Mouse (Mus musculus): ENCODE measurements around the gene Poldip2.
A peak's percentile ranks its signal among the peaks of the same experiment; 100 is the strongest.

Poldip2 gene

DNA sequence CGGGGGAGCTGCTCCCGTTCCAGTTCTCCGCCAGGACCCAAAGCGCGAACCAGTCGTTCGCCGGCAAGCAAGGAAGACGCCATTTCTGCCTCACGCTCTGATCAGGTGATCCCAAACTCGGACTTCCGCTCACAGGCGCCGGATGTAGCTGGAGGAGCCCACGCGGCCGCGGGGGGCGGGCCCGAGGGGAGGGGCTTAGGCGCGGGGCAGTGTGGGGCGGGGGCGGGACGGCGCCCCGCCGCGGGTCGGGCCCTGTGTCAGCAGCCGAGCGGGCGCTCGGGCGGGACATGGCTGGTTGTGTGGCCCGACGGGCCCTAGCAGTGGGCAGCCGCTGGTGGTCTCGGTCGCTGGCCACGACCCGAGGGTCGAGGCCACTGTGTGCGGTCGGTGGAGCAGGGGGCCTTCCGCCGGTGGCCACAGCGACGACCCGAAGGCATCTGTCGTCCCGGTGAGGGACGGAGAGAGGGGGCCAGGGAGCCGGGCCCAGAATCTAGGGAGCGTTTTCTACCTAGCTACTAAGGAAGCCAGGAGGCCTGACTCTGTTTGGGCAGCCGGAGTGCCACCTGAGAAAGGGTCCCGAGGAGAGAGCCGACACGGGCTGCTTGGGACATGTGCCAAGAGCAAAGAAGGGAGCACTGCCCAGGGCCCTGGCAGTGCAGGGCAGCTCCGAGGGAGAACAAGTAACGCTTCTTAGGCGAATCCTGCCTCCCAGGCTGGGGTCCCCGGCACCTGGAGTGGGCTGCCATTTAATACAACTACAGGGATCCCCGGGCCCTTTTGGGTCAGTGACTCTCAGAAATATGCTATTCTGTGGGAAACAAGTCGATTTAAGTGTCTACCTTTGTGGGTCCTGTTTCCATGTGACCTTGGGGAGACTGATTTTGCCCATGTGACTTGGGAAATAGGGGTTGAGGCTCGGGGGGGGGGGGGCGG lies at the start of gene Poldip2, which contains the start of gene Tmem199:
Poldip2 (plus strand) TSS at position 169 of the 933 bp plus-strand sequence.
Tmem199 (minus strand) TSS at position 148 of the 933 bp plus-strand sequence.
- DNase-seq: peak; percentile 94

DNA sequence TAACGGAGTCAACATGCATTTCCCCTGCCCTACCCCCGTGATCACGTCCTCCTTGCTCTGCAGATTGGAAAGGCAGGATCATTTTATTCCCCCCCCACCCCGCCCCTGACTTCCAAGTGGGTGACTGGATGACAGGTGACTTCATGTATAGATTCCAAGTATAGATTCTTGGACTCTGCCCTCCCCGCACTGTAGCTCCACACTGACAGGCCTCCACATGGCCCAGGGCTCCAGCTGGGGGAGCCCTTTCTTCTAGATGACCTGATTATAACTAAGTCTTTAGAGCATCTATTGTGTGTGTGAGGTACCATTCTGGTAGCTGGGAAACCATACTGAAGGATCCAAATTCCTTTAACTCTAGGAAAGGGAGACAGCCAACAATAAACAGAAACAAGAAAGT lies 49.3 kb upstream of the Poldip2 start:
- DNase-seq: no peak

DNA sequence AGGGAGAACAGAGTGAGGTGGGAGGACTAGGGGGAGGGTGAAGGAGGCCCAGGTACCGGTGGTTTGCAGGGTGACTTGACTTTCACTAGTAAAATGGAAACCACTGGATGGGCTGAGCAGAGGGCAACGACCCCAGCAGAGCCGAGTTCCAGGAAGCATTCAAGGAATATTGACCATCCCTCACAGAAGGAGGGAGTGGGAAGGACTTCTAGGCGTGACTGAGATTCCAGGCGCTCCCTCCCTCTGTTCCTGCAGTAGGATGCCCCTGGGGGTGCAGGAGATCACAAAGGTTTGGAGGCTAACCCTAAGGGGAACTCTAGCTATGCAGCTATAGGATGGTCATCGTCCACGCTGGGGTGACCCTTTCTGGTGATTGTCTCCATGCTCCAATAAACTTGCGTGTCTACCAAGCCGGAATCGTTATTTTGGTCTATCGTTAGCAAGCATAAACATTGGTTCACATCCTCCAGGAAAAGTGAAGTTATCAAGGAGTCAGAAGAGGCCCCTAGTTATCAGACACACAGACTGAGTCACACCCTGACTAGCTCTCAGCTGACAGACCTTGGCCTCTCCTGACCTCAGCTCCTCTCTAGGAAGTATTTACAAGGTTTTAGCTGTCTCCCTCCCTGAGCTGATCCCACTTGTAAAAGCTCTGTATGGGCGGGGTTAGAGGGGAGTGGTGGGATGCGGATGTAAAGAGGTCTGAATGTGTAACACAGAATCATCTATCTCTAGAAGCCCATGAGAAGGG lies 48.5 kb upstream of the Poldip2 start:
- DNase-seq: no peak

DNA sequence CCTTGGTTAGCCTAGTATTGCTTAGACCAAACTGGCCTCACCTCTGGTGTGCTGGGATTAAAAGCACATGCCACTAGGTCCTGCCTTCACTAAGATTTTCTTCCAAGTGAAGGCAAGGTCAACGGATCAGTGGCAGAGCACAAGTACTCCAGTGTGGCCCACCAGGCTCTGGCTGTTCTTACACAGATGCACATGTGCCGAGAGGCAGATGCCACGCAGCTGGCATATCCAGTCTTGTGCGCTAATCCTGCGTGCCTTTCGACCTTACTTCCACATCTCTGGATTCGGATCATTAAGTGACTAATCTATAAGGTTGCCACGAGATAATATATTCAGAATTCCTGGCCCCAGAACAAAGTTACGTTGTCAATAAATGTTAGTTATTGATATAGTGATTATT lies 46.9 kb upstream of the Poldip2 start:
- no peak for DNase-seq

DNA sequence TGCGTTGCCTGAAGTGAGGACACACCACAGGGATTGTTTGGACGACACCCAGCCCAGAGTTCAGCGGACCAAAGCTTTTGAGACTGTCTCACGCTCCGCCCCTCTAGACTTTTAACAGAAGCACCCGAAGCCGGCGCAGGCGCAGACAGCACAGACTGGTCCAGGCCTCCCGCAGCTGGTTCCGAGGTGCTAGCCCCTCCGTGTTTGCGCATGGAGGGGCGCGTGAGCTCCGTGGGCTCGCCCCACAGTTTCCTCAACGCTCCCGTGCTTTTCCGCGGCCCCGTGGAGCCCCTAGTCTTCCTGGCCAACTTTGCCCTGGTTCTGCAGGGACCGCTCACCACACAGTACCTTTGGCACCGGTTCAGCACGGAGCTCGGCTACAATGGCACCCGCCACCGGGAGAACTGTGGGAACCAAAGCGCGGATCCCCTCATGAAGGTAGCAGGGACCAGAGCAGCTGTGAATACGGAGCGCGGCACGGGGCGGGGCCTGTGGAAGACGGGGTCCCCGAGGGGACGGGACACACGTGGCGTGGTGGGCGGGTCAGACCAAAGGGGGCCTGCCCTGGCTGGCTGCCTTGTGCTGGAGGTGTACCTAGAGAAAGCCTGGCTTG lies 46.3 kb upstream of the Poldip2 start, which contains the start of gene Slc46a1:
Slc46a1 (plus strand) TSS at position 130 of the 613 bp plus-strand sequence.
- peak; percentile 84 for DNase-seq

DNA sequence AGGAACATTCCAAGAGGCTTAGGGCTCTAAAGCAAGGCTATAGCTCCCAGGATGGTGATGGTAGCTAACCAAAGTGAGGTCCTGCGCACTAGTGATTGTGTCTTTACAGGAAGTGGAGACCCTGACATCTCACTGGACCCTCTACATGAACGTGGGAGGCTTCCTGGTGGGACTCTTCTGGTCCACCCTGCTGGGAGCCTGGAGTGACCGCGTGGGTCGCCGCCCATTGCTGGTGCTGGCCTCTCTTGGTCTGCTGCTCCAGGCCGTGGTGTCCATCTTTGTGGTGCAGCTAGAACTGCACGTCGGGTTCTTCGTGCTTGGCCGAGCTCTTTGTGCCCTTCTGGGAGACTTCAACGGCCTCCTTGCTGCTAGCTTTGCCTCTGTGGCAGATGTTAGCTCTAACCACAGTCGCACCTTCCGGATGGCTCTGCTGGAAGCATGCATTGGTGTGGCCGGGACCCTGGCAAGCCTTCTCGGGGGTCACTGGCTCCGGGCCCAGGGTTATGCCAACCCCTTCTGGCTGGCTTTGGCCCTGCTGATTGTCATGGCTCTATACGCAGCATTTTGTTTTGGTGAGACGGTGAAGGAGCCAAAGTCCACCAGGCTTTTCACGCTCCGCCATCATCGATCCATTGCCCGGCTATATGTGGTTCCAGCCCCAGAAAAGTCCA lies 45.6 kb upstream of the Poldip2 start:
- no peak for DNase-seq

DNA sequence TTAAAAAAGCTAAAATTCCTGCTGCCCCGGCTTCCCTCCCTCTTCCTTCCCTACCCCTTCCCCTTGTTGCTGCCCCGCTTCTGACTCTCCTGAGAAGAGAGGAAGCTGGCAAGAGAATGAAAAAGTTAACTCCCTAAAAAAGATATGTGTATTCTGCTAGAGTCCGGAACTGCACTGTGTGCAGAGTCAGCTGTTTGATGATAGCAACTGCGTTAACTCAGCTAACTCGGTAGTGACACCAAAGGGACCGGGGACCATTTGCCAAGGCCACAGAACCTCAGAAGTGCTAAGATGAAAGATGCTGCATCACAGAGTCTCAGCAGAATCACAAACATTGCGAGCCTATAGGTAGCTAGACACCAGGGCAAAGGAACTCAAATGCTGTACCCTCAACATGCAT lies 44.5 kb upstream of the Poldip2 start:
- DNase-seq: no peak

DNA sequence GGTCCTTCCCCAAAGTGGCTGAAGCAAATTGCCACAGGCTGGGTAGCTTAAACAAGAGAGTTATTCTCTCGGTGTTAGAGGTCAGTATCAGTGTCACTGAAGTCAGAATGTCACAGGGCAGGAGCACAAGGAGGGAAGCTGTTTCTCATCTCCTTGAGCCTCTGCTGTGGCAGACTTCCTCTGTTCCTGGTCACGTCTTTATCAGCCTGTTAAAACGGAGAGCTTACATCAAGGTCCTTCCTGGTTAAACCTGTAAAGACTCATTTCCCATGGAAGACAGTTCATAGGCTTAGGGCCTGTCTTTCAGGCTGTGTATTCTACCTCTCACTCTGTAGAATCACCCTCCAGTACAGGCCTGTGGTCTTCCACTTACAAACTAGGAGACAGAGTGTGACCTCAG lies 44.1 kb upstream of the Poldip2 start:
- DNase-seq: no peak

DNA sequence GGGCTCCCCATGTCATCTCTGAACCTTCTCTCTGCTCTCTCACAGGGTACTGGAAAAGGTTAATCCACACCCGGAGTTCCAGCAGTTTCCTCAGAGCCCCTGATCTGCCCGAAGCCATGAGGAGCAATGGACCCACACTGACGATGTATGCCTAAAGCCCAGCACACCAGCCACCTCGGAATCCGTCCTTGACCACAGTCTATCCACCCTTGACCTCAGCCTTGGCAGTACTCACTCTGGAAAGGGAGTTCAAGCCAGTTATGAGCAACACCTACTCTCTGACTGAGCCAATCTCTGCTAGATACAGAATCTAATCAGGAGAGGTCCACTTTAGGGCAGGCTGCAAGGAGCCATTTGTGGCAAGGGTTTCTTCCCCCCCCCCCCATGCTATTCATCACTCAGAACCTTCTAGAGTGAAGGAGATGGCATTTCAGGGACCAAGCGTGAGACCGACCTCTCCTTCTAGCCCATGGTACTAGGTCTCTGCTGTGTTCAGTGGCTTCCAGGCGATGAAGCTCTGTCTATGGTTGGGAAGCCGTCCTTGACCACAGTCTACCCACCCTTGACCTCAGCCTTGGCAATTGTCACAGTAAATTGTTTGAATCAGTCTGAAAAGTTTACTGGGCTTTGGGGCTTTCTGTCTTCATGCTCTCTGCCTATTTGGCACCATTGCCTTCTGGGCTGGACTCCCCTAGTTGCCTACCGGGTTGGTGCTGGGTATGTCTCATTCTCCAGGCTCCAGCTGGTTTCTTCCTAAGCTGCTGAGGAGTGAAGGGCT lies 40.5 kb upstream of the Poldip2 start:
- no peak for DNase-seq

DNA sequence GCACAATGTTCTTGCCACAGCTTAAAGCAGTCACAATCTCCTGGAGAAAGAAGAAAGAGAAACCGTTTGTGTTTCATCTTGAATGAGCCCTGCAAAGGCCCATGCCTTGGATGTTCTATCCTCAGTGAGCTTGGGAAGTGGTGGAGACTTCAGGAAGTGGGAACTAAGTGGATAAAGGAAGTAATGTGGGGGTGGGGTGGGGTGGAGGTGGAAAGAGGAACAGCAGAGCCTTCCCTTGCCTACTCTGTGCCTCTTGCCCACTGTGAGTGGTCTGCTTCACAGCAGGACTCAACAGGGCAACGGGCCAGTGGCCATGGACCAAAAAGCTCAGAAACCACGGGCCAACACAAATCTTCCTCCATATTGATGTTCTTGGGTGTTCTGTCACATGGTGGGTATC lies 36.7 kb upstream of the Poldip2 start:
- no peak for DNase-seq

DNA sequence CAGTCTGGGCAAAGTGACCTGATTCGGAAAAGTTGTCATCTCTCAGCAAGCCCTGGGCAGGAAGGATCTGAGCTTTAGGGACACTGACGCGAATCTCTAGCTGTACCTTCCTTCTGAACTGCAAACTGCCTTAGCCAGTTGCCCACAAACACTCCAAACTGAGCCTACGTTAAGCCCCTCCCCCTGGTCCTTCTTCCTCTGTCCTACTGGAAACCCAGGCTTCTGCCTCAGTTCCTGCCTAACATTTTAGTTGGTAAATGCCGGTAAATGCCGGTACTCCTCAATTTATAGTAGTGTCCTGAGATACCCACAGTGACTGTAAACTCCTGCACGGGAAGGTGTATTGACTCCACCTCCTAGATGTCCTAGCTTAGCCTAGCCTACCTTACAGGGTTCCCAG lies 28.4 kb upstream of the Poldip2 start:
- no peak for DNase-seq

DNA sequence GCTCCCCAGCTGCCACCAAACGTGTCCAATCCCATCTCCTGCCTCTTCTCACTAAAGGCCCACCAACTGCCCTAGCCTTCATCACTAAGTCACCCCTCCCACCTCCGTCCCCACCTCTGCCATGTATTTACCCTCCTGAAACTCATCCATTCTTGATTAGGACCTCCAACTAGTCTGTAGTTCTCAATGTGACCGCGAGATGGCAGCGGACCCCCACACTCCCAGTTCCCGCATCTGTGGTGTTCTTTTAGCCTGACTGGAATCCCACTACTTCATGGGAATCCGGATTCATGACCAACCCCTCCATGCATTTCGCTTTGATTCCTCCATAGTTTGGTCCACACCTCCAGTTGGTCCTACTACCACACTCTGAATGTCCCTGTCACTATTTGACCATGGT lies 23.8 kb upstream of the Poldip2 start:
- DNase-seq: peak; percentile 80

DNA sequence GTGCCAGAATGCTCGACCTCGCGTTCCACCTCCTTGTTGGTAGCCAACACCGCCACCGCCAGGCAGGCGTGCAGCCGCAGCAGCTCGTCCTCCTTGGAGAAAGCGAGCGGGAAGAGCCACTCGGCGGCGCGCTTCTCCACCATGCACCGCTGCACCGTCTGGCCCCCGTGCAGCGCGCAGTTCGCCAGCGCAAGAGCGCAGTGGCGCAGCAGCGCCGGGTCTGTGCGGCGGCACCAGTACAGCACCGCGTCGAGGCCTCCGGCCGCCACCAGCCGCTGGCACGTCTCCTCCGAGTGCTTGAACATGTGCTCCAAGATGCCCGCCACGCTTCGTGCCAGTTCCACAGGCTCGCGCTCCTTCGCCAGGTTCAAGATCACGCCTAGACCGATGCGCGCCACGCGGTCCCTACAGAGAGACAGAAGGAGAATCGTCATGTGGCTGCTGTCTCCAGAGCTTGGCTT lies 21.2 kb upstream of the Poldip2 start:
- DNase-seq: peak; percentile 60

DNA sequence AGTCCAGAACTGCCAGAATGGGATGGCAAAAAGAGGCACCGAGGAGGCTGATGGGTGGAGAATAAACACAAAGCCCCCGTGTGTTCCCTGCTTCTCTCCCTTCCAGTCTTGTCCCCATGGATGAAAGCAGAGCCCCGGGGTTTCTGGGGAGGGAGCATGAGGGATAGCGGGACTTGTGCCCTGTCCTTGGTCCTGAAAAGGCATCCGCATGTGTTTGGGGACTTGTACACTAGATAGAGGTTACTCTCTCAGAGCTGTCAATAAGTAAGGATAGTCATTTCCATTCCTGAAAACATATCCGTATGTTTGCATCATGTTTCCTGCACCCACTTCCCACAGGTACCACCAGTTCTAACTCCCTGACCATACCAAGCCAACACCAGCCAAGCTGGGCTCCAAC lies 16.1 kb upstream of the Poldip2 start:
- peak; percentile 56 for DNase-seq

DNA sequence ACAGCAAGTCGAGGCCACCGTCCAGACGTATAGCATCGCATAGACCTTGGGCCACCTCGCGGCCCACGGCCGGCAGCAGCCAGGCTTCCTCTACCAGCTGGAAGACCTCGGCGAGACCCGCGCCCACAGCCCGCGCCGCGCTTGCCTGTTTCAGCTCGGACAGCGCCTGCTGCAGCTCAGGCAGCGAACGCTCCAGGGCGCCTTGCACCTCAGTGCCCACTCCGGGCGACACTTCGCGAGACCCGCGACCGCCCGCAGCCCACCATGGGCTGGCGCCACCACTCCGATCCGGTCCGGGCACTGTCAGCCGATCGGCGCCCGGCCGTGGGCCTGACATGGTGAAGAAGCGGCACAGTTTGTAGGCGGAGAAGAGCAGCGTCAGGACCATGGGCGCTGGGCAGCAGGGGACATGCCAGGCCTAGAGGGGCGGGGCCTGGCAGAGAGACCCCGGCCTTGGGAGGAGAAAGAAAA lies 14.9 kb upstream of the Poldip2 start:
- DNase-seq: peak; percentile 56

DNA sequence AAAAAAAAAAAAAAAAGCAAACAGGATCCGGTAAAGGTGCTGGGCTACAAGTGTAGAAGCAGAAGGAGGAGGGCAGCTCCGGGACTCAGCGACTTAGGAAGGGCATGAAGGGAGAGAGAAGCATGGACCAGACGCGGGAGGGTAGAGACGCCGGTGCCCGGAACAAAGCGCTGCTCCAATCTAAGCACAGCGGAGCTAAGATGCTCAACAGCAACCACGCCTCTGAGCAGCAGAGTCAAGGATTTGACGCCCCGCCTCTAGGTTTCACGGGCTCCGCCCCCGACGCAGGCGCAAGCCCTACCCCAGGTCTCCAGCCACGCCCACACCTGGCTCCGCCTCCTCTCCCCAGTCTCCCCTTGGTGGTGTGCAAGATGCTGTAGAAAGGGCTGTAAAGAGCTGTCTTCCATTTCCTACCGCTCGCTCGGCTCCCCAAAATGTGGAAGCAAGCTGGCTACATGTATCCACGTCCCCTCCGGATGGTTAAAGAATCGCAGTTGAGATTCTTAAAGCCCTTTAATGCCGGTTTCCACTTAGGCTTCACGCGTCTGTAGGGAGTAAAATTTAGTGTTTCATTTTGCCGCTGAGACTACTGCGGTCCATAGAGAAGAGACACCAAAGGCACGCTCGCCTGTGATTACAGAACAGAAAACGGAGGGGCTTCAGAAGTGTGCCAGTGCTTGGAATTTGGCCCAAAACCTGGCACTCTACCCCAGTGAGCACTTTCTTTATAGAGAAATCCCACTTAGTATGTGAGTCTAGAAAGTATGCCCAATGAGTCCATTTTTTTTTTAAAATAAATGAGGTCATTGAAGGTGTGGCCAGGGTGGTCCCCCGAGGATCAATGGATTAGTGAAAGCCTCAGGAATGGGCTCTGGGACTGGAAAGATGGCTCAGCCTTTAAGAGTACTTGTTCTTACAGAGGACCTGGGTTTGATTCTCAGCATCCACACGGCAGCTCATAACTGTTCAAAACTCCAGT lies 14.2 kb upstream of the Poldip2 start, which contains the start of gene Sarm1:
Sarm1 (minus strand) TSS at position 211 of the 979 bp plus-strand sequence.
- DNase-seq: peak; percentile 100

DNA sequence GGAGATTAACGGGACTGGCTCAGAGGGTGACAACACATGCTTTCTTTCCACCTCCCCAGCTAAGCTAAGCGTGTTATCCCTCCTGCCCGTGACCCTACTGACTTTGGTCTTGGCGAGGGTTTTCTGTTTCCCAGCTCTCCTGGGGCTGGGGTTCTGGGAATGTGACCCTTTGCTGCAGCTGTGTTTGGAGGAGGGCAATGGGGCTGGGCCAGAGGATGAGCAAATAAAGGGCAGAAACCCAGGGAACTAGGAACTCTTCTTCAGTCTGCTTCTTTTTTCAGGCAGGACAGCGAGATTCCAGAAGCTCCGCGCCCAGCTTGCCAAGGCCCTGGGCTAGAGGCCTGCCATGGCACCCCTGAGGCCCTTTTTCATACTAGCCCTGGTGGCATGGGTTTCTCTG lies 13.0 kb upstream of the Poldip2 start, which contains the start of gene Vtn:
Vtn (plus strand) TSS at position 88 of the 400 bp plus-strand sequence.
- no peak for DNase-seq

DNA sequence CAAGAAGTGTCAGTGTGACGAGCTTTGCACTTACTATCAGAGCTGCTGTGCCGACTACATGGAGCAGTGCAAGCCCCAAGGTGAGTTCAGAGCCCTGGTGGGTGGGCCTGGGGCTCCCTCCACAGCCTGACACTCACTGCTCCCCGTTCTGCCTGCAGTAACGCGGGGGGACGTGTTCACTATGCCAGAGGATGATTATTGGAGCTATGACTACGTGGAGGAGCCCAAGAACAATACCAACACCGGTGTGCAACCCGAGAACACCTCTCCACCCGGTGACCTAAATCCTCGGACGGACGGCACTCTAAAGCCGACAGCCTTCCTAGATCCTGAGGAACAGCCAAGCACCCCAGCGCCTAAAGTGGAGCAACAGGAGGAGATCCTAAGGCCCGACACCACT lies 12.4 kb upstream of the Poldip2 start:
- DNase-seq: no peak

DNA sequence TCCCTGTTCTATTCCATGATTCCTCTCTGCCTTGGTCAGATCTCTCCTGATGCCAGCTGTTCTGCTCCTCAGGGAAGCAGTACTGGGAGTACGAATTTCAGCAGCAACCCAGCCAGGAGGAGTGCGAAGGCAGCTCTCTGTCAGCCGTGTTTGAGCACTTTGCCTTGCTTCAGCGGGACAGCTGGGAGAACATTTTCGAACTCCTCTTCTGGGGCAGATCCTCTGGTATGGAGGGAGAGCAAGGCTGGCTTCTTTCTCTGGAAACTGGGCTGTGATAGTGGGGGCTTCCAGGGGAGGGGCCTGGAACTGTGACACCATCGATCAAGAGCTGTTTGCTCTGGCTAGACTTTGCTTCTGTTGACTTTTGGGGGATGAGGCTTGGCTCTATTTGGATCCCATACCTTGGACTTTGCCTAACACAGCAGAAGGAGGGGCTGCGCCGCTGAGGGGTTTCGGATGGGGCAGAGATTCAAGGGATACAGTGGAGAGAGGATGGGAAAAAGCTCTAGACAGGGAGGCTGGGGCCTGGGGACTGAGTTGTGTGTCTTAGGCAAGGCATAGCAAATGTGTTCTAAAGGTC lies 11.3 kb upstream of the Poldip2 start:
- DNase-seq: no peak

DNA sequence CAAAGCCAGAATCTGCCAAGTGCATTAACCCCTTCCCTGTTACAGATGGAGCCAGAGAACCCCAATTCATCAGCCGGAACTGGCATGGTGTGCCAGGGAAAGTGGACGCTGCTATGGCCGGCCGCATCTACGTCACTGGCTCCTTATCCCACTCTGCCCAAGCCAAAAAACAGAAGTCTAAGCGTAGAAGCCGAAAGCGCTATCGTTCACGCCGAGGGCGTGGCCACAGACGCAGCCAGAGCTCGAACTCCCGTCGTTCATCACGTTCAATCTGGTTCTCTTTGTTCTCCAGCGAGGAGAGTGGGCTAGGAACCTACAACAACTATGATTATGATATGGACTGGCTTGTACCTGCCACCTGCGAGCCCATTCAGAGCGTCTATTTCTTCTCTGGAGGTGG lies 10.5 kb upstream of the Poldip2 start:
- DNase-seq: no peak

Measured in thymus, postnatal 4 days (tissue).